Mouse (Mus musculus) G1E-ER4 (cell line): ENCODE measurements around the gene Hcfc1r1. TPM values are rescaled to one million over a fixed set of nuclear protein-coding genes. Genes with fewer than 3 reads are reported as not detected.

Source experiments
- GATA1 ChIP-seq: IDR thresholded peaks from one replicate; pipeline ENCODE4 v1.8.0; 2012; ENCODE audit warnings: low read length, inconsistent platforms
- polyA plus RNA-seq: library from polyadenylated mRNA; stranded (reverse); fragments of >175 nt; gene quantifications from 2 replicates; pipeline ENCODE4 v1.2.3, GENCODE M21; 2012

The Hcfc1r1 gene
- polyA plus RNA-seq, 1 experiment: 328 TPM

DNA sequence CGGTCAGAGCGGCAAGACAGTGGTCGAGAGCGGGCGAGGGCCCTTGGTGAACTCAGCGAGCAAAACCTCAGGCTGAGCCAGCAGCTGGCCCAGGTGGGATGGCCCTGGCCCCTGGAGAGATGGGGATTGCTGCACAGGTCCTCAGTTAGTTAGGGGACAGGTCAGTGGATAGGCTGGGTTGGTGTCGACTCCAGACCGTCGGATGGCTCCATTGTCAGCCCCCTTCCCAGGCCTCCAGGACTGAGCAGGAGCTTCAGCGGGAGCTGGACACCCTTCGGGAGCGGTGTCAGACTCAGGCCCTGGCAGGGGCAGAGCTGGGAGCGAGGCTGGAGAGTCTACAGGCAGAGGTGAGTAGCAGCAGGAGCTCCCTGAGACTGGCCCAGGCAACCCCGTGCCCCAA lies 7.9 kb upstream of the Hcfc1r1 start:
- no peak for TF ChIP-seq GATA1

DNA sequence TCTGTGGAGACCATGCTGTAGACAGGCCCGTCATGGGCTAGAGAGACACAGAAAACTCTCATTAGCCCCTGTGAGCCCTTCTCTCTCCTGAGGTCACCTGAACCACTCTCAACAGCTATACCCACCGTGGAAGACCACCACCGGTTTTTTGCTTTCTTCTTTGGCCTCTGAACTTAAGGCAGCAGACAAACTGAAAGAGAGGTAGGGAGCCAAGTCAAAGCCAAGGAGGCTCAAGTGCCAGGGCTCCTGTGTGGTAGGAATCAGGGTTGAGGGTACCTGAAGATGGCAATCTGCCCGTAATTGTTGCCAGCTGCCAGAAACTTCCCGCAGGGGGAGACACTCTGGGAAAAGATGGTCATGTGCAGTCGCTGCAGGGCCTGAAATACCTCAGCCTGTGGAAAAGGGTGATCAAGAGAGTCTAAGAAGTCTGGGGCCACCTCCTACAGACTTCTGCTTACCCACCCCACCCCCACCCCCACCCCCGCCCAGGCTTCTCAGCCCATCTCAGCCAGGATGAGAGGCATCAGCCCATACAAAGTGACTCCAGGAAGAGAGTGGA lies 2.8 kb upstream of the Hcfc1r1 start:
- no peak for TF ChIP-seq GATA1

DNA sequence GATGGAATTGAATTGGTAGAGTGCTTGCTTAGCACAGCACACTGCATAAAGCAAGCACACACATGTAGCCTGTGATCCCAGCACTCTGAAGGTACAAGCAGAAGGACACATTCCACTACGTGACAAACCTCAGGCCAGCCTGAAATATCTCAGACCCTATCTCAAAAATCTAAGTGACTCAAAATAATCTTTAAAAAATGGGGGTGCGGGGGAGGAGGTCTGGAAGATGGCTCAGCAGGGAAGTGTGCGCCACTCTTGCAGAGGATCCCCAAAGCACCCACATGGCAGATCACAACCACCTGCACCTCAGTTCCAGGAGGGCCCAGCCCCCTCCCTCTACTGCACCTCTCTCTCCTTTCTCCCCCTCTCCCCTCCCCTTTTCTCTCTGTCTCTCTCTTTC lies 1.9 kb upstream of the Hcfc1r1 start:
- TF ChIP-seq GATA1: no peak

DNA sequence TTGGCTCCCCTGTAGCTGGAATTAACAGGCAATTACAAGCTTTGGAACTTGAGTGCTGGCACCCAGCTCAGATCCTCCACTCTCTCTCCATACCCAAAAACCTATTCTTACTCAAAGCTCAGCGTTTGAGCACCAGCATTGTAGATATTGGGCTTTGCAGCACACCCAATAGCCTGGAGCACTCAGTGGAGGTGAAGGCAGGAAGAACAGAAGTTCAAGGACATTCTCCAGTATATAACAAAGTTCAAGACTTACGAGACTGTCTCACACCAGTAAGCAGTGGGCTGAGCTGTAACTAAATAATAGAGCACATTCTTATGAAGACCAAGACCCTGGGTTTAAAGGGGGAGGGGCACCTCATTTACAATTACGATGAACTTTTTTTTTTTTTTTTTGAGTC lies 635 bp upstream of the Hcfc1r1 start:
- TF ChIP-seq GATA1: no peak

DNA sequence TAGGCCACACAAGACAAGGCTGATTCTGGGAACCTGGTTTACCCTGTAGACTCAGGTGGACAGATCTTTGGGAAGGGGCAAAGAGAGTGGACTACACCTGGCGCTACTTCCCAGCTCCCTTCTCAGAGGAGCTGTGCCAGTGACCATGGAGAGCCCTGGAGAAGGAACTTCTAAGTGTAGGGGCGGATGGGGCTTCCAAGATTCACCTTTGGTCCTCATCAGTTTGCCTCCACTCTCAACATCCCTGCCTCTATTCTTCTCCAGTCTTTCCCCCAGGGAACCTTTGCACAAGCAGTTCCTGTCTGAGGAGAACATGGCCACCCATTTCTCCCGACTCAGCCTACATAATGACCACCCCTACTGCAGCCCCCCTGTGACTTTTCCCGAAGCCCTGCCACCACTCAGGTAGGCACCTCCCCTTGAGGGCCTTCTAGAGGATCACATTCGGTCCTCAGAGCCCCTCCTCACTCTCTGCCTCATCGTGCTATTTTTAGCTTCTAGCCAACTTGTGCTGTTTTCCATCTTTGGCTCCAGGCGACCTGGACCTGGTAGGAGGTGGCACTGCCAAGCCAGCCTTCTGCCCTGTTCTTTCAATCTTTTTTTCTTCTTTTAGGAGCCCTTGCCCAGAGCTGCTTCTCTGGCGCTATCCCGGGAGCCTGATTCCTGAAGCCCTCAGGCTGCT lies 1.0 kb downstream of the Hcfc1r1 start:
- no peak for TF ChIP-seq GATA1

DNA sequence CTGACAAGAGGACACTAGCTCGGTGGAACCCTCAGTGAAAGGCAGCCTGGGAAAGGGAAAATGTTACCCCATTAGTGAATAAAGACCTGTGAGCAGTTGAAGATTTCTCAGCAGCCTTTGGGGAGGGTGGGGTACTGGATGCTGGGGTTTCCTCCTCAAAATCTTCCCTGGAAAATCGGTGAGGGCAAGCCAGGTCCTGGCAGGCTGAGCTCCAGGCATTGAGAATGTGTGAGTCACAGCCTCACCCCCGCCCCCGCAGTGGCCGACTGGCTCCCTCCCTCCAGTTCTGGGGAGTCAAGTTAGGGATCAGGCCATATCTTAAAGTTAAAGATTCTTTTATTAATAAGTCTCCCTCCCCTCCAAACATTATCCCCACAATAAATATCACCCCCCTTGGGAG lies 1.7 kb downstream of the Hcfc1r1 start:
- TF ChIP-seq GATA1: no peak

DNA sequence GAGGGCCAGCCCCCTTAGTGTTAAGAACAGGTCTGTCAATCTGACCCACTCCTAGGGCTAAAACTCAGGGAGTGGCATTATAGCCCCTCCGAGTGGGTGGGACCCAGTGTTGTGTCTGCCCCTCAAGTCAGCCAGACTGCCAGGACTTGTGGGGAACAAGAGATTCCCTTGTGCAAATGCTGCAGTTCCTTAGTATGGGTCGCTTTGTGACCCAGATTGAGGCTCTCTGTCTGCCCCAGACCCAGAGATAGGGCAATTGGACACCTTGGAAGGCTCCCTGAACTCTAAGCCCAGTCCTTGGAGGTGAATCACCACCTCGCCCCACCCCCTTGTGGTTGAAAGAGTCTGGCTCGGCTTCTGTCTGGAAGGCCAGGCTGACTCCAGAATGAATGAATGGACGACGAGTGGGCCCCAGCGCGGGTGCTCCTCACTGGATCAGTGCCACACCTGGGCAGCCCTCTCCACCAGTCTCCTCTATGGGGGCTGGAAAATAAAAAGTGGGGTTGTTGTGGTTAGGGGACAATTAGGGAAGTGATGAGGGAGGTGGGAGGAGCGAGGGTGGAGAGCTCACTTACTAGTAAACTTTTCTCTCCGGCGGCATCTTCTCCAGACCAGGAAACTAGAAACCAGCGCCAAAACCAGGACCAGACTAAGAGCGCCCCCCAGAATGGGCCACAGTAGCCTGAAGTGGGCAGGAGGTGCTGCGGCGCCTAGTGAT lies 2.3 kb downstream of the Hcfc1r1 start:
- no peak for TF ChIP-seq GATA1

DNA sequence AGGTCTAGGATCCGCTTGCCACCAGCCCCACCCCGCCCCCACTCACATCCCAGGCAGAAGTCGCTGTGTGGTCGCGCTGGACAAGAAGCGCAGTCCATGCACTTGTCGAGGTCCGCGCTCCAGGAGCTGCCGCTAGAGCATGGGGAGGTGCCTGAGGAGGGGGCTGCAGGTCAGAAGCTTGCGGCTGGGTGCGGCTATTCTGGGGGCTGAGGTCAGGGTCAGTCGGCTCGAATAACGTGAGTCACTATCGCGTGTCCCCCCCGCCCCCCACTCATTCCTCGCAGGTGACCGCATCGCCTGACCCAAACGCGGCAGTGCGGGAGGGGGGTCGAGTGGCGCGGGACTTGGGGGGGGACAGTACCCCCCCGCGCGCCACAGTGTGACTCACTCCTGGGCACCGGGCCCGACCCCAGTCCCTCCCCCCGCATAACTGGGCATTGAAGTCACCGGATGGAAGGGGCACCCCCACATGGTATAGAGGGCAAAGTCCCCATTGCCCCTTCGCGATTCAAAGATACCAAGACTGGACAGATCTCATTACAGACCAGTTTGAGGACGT lies 3.2 kb downstream of the Hcfc1r1 start:
- no peak for TF ChIP-seq GATA1

DNA sequence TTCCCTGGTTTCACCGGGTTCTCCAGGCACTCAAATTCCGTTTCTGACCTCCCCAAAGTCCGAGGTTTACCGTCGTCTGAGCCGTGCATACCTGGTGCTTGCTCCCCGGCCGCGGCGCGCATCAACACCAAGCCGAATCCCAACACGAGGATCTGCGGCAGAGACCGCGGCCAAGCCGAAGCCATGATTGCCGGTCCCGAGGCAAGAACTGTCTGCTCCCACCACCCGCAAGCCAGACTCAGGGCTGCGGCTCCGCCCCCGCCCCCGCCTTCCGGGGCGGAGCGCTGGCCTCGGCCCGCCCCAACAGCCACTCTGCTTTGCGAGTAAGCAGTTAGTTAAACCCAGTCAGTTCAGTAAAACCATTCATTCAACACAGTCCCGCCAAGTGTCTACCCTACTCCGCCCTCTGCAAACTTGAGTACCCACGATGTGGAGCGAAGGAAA lies 3.9 kb downstream of the Hcfc1r1 start, which contains the start of gene Tnfrsf12a:
TSS of gene Tnfrsf12a (minus strand) at position 233 of the 444 bp plus-strand sequence.
- TF ChIP-seq GATA1: no peak

DNA sequence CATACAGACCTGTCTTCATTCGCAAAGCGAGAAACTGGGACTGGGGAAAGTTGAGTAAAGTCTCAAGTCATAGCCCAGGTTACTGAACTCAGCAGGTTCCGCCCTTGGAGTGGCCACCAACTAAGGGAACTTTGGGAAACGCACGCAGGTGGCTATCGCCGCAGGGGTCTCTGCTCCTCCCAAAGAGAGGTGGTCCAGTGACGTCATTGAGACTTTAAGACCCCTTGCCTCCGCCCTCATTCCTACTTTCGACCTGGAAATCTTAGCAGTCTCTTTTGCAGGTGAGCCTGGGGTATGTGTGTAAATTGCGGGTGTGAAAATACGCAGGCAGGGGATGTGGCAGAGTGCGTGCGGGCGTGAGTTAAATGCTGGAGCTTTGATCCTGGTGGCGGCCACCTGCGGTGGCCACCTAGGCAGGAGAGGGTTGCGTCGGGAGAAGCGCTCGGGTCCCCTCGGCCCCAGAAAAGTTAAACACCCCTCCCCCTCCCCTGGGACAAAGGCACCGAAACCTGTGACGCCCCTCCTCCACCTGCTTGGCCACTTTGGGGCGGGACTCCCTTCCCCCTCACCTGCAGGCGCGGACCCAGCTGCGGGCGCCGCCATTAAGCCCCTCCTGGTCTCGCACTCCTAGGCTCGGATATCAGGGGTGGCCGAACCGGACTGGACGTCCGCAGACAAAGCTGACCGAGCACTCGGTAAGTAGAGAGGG lies 5.9 kb downstream of the Hcfc1r1 start, which contains the start of gene Cldn6:
TSS of gene Cldn6 (plus strand) at position 123 of the 709 bp plus-strand sequence.
- TF ChIP-seq GATA1: no peak

DNA sequence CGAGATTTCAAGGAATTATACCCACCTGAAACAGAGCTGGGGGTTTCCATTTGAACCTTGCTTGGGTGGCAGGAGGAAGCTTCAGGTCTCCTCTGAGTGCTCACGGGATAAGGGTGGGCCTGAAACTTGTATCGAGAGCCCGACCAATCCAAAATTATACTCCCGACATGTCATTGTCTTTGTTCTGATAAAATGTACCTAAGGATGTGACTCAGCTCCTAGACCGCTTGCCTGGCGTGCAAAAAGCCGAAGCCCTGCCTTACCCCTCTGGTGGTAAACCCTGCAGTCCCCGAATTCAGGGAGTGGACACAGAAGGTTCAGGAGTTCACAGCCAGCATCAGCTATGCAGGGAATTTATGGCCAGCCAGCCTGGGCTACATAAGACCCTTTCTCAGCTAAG lies 6.9 kb downstream of the Hcfc1r1 start:
- TF ChIP-seq GATA1: no peak

DNA sequence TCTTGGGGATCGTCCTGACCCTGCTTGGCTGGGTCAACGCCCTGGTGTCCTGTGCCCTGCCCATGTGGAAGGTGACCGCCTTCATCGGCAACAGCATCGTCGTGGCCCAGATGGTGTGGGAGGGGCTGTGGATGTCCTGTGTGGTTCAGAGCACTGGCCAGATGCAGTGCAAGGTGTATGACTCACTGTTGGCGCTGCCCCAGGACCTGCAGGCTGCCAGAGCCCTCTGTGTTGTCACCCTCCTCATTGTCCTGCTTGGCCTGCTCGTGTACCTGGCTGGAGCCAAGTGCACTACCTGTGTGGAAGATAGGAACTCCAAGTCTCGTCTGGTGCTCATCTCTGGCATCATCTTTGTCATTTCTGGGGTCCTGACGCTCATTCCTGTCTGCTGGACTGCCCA lies 7.7 kb downstream of the Hcfc1r1 start:
- no peak for TF ChIP-seq GATA1

DNA sequence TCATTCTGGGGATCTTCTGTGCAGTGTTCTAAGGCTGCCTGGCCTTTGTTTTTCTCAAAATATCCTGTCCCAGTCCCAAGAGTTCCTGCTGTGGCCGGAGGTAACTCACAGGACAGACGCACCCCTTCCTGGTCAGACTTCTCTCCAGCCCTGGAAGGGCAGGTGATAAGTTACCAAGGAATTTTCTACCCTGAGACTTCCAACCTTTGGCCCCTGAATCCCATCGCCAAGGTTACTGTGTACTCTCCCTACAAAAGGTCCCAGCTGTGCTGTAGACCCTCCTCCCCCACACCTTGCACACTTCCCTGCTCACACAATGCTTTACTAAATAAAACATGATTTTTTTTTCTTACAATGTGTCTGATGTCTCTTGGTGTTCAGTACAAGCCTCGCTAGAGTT lies 8.7 kb downstream of the Hcfc1r1 start:
- no peak for TF ChIP-seq GATA1

DNA sequence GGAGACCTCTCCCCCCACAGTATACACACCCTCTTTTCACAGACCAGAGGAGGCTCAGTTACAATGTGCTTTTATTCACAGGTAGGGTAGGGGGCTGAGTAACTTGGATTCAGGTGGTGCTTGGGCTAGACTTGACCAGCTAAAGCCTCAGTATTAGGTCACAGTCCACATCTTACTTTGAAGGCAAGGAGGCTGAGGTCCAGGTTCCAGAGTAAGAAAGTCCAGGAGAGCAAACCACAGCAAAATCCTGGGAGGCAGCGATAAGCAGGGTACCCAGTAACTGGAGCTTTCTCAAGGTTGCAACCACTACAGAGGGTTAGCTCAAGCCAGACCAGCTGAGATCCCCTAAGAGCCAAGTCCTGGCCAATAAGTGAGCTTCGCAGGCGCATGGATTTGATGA lies 9.1 kb downstream of the Hcfc1r1 start:
- no peak for TF ChIP-seq GATA1

DNA sequence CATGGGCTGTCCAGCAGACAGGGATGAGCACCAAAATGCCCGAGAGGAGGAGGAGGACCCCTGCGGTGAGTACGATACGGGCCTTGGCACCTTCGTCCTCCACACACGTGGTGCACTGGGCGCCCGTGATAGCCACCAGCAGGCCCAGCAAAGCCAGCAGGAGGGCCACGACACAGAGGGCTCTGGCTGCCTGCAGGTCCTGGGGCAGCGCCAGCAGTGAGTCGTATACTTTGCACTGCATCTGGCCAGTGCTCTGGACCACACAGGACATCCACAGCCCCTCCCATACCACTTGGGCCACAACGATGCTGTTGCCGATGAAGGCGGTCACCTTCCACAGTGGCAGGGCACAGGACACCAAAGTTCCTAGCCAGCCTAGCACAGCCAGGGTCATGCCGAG lies 9.8 kb downstream of the Hcfc1r1 start:
- no peak for TF ChIP-seq GATA1
